Mouse (Mus musculus): ENCODE results near the gene Ttll11. TPM values are rescaled to one million over a fixed set of nuclear protein-coding genes. Genes with fewer than 3 reads are reported as not detected.

The Ttll11 gene
- polyA plus RNA-seq, 1 experiment: 0.91 TPM

GRCm38 (mm10) chr2:35993481-35993880 is 13.8 kb upstream of the Ttll11 start:
- TF ChIP-seq POLR2A (IDR thresholded peaks at IDR 0.05; ENCODE audit: low read depth, low read length): no peak
- no peak for TF ChIP-seq CTCF (IDR thresholded peaks at IDR 0.05; ENCODE audit: extremely low read depth, insufficient read length, insufficient replicate concordance, low read depth, low read length)
- WGBS: 59% methylated on average over 2 of the region's 2 CpGs
- no peaks in the 10 kb centered on the region; the same call in 1 of the 2 replicates for H3K27me3 ChIP-seq (ENCODE audit: control insufficient read depth, insufficient read depth, low read length)
- no peak overlapping the region for H3K27ac ChIP-seq (ENCODE audit: insufficient read depth, low read depth, low read length)
- H3K4me3 ChIP-seq (ENCODE audit: low read depth, low read length): no peak overlapping the region
- H3K4me1 ChIP-seq (ENCODE audit: control insufficient read depth, insufficient read depth, insufficient read length, low read length): no peaks in the 10 kb centered on the region
- H3K36me3 ChIP-seq (ENCODE audit: control insufficient read depth, insufficient read depth, low read length): no peaks in the 10 kb centered on the region

- no peak for TF ChIP-seq CTCF (IDR thresholded peaks at IDR 0.05; ENCODE audit: extremely low read depth, insufficient read length, insufficient replicate concordance, low read depth, low read length)
- no peak for TF ChIP-seq POLR2A (IDR thresholded peaks at IDR 0.05; ENCODE audit: low read depth, low read length)
- no peaks in the 10 kb centered on the region for H3K36me3 ChIP-seq (ENCODE audit: control insufficient read depth, insufficient read depth, low read length)
- WGBS: 82% methylated on average over 3 of the region's 3 CpGs
- no peak overlapping the region for H3K4me3 ChIP-seq (ENCODE audit: low read depth, low read length)
- H3K27me3 ChIP-seq (ENCODE audit: control insufficient read depth, insufficient read depth, low read length): no peaks in the 10 kb centered on the region; the same call in 1 of the 2 replicates
- H3K4me1 ChIP-seq (ENCODE audit: control insufficient read depth, insufficient read depth, insufficient read length, low read length): no peaks in the 10 kb centered on the region
- no peak overlapping the region for H3K27ac ChIP-seq (ENCODE audit: insufficient read depth, low read depth, low read length)
Observed at GRCm38 (mm10) chr2:35992259-35992658, 12.5 kb upstream of the Ttll11 start.

GRCm38 (mm10) chr2:35983869-35984268 is 4.2 kb upstream of the Ttll11 start:
- H3K4me3 ChIP-seq (ENCODE audit: low read depth, low read length): no peak overlapping the region
- peaks cover 3% of the 10 kb centered on the region; the same call in 1 of the 2 replicates for H3K27me3 ChIP-seq (ENCODE audit: control insufficient read depth, insufficient read depth, low read length)
- H3K36me3 ChIP-seq (ENCODE audit: control insufficient read depth, insufficient read depth, low read length): no peaks in the 10 kb centered on the region
- 2% methylated on average over 7 of the region's 7 CpGs for WGBS
- H3K27ac ChIP-seq (ENCODE audit: insufficient read depth, low read depth, low read length): no peak overlapping the region
- no peak for TF ChIP-seq POLR2A (IDR thresholded peaks at IDR 0.05; ENCODE audit: low read depth, low read length)
- peak; percentile 63; the same call in 1 of the 2 replicates for TF ChIP-seq CTCF (IDR thresholded peaks at IDR 0.05; ENCODE audit: extremely low read depth, insufficient read length, insufficient replicate concordance, low read depth, low read length)
- no peaks in the 10 kb centered on the region for H3K4me1 ChIP-seq (ENCODE audit: control insufficient read depth, insufficient read depth, insufficient read length, low read length)

GRCm38 (mm10) chr2:35981872-35982271 is 2.2 kb upstream of the Ttll11 start:
- Histone ChIP-seq H3K4me1 (ENCODE audit: control insufficient read depth, insufficient read depth, insufficient read length, low read length) (peaks cover 14% of the 10 kb centered on the region), H3K27ac (ENCODE audit: insufficient read depth, low read depth, low read length) (no peak overlapping the region), H3K36me3 (ENCODE audit: control insufficient read depth, insufficient read depth, low read length) (no peaks in the 10 kb centered on the region), H3K27me3 (ENCODE audit: control insufficient read depth, insufficient read depth, low read length) (0 out of 2 replicates have a peak, but pooled peaks cover 3% of the 10 kb centered on the region), H3K4me3 (ENCODE audit: low read depth, low read length) (no peak overlapping the region)
- TF ChIP-seq CTCF (IDR thresholded peaks at IDR 0.05; ENCODE audit: extremely low read depth, insufficient read length, insufficient replicate concordance, low read depth, low read length) (no peak), POLR2A (IDR thresholded peaks at IDR 0.05; ENCODE audit: low read depth, low read length) (no peak)
- WGBS: 74% methylated on average over 3 of the region's 3 CpGs

GRCm38 (mm10) chr2:35978941-35979643 is 621 bp downstream of the Ttll11 start:
- Histone ChIP-seq H3K27me3 (ENCODE audit: control insufficient read depth, insufficient read depth, low read length) (no peaks in the 10 kb centered on the region), H3K27ac (ENCODE audit: insufficient read depth, low read depth, low read length) (peak overlapping the region; percentile 6)
- WGBS: under 1% methylated on average over 76 of the region's 76 CpGs

GRCm38 (mm10) chr2:35978276-35978933 is 1.3 kb downstream of the Ttll11 start:
- no peaks in the 10 kb centered on the region for H3K27me3 ChIP-seq (ENCODE audit: control insufficient read depth, insufficient read depth, low read length)
- TF ChIP-seq CTCF (IDR thresholded peaks at IDR 0.05; ENCODE audit: extremely low read depth, insufficient read length, insufficient replicate concordance, low read depth, low read length): 0 out of 2 replicates have a peak, but pooled peaks have one; percentile 10
- 0 out of 2 replicates have a peak, but pooled peaks have one; percentile 16 for TF ChIP-seq POLR2A (IDR thresholded peaks at IDR 0.05; ENCODE audit: low read depth, low read length)
- H3K27ac ChIP-seq (ENCODE audit: insufficient read depth, low read depth, low read length): peak overlapping the region; percentile 6
- H3K36me3 ChIP-seq (ENCODE audit: control insufficient read depth, insufficient read depth, low read length): no peaks in the 10 kb centered on the region
- H3K4me1 ChIP-seq (ENCODE audit: control insufficient read depth, insufficient read depth, insufficient read length, low read length): peaks cover 16% of the 10 kb centered on the region
- 4% methylated on average over 15 of the region's 15 CpGs for WGBS
- peak overlapping the region; percentile 93 for H3K4me3 ChIP-seq (ENCODE audit: low read depth, low read length)

More at GRCm38 (mm10) chr2:35978941-35979643, 621 bp downstream of the Ttll11 start:
- H3K4me1 ChIP-seq (ENCODE audit: control insufficient read depth, insufficient read depth, insufficient read length, low read length): peaks cover 16% of the 10 kb centered on the region
- no peaks in the 10 kb centered on the region for H3K36me3 ChIP-seq (ENCODE audit: control insufficient read depth, insufficient read depth, low read length)
- no peak for TF ChIP-seq POLR2A (IDR thresholded peaks at IDR 0.05; ENCODE audit: low read depth, low read length)
- H3K4me3 ChIP-seq (ENCODE audit: low read depth, low read length): peak overlapping the region; percentile 93

GRCm38 (mm10) chr2:35977749-35978148 is 2.0 kb downstream of the Ttll11 start:
- no peak overlapping the region for H3K27ac ChIP-seq (ENCODE audit: insufficient read depth, low read depth, low read length)
- H3K4me1 ChIP-seq (ENCODE audit: control insufficient read depth, insufficient read depth, insufficient read length, low read length): peaks cover 16% of the 10 kb centered on the region
- H3K4me3 ChIP-seq (ENCODE audit: low read depth, low read length): no peak overlapping the region
- WGBS: 57% methylated on average over 3 of the region's 3 CpGs
- H3K27me3 ChIP-seq (ENCODE audit: control insufficient read depth, insufficient read depth, low read length): no peaks in the 10 kb centered on the region
- no peaks in the 10 kb centered on the region for H3K36me3 ChIP-seq (ENCODE audit: control insufficient read depth, insufficient read depth, low read length)
- TF ChIP-seq POLR2A (IDR thresholded peaks at IDR 0.05; ENCODE audit: low read depth, low read length): no peak
